Mouse (Mus musculus) heart, adult 2 months (tissue): Measurements from ENCODE around the gene Cep97.

Experiments used
- CTCF ChIP-seq: fragments of 200-600 bp; IDR thresholded peaks from 2 replicates; pipeline ENCODE4 v1.8.1; 2022; ENCODE audit warnings: antibody characterized with exemption, mild to moderate bottlenecking, moderate library complexity
- EP300 ChIP-seq: fragments of 200-500 bp; IDR thresholded peaks from 2 replicates; pipeline ENCODE4 v1.6.1; 2011; ENCODE audit warnings: low read depth, low read length, control low read depth; ENCODE audit not compliant: insufficient read depth
- POLR2A ChIP-seq: fragments of 200-500 bp; IDR thresholded peaks from 2 replicates; pipeline ENCODE4 v1.6.1; 2011; ENCODE audit warnings: mild to moderate bottlenecking, low read depth, low read length, control low read depth; ENCODE audit not compliant: insufficient read depth

DNA sequence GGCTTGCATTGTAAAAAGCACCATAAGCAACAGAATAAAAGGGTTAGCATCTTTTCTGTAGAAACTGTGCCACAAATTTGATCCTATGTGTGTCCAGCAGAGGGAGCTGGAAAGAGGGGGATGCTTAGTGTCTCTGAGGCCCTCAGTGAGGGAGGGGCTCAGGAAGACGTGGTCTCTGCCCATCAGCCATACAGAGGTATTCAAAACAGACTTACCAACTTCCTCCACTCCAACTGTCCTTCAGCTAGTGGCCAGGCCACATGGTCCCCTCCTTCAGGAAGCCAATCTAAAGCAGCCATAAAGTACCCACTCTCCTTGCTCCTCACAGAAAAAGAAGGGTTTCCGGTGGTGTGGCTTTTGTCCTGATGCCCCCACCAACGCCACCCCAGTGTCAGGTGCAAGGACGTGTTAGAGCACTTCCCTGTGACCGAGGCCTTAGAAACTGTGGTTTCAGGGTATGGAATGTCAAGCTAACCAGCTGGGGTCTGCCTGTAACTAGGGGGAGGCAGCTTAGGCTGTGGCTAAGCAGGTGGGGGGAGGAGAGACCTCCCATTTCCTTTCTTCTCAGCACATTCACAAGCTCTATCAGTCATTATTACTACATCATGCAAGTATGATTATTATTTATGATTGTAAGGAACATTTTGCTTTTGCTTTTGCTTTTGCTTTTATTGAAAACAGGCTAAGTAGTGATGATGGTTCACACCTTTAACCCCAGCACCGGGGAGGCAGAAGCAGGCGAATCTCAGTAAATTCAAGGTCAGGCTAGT lies 46.7 kb downstream of the Cep97 start:
- peak; percentile 45 for TF ChIP-seq CTCF
- no peak for TF ChIP-seq POLR2A
- TF ChIP-seq EP300 = no peak
